Mouse (Mus musculus): ENCODE data around the gene Amer3.

DNA sequence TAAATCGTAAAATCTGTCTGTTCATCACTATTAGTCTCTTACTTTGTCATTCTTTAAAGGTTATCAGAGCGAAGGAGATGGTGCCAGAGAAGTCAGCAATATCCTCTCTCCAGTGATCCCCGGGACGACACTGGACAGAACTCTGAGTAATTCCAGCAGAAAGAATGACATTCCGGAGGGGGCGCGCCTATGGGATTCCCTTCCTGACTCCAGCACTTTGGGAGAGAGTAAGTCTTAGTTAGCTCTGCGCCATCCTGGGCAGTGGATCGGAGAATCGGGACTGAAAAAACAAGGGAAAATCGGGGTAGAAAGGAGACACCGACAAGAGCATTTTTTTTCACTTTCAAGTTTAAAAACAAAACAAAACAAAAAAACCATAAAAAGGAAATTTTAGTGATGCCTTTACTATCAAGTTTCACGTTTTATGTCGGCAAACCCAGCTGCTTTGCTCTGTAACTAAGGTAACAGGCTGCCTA is 43.1 kb upstream of the Amer3 start:
- TF ChIP-seq GATA1 (IDR thresholded peaks at IDR 0.05; ENCODE audit: low read length): no peak
- no peak for TF ChIP-seq TAL1 (IDR thresholded peaks at IDR 0.05; ENCODE audit: low read length)

All from erythroblast, embryonic 14.5 days (primary cell).